Mouse (Mus musculus): ENCODE data around the gene Hsd3b6. TPM values are rescaled to one million over a fixed set of nuclear protein-coding genes. Genes with fewer than 3 reads are reported as not detected.

The Hsd3b6 gene
- total and polyA plus RNA-seq, 3 experiments: not detected

DNA sequence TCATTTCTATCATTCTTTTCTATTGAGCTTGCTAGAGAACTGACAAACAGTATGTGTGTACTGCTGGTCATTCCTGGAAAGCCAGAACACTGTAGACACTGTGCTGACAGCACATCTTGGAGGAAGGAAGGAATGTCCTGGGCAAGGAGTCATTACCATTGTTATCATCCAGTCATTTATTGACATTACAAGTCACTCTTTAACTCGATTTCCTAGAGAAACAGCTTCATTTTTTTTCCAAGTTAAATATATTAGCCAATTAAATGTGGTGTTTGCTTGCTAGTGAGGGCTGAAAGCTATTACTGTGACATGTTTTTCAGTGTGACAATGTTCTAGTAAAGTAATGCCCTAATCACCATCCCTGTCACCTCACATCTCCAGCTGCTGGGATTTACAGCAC lies 39.4 kb upstream of the Hsd3b6 start:
- no peaks in the 10 kb centered on the region for H3K27me3 ChIP-seq (replicated peaks)
- H3K4me1 ChIP-seq (ENCODE audit: control insufficient read depth in 1 of 2, insufficient read depth in 2 of 2): no peaks in the 10 kb centered on the region
- no peaks in the 10 kb centered on the region for H3K79me2 ChIP-seq (replicated peaks; ENCODE audit: control insufficient read depth, extremely low read depth, insufficient read depth, poor library complexity, severe bottlenecking)
- no peak for TF ChIP-seq MYC (IDR thresholded peaks at IDR 0.05; ENCODE audit: low read depth, low read length)
- TF ChIP-seq TCF12 (IDR thresholded peaks at IDR 0.05; ENCODE audit: low read depth, low read length): no peak
- no peak for TF ChIP-seq ETS1 (conservative IDR thresholded peaks at IDR 0.05; ENCODE audit: low read depth, low read length)
- no peak for TF ChIP-seq ZNF384 (IDR thresholded peaks at IDR 0.05; ENCODE audit: low read depth, low read length)
- no peak for TF ChIP-seq SIN3A (IDR thresholded peaks at IDR 0.05; ENCODE audit: low read length)
- TF ChIP-seq GABPA (IDR thresholded peaks at IDR 0.05; ENCODE audit: insufficient replicate concordance, low read depth, low read length): no peak
- TF ChIP-seq USF1 (IDR thresholded peaks at IDR 0.05; ENCODE audit: low read depth, low read length): no peak
- TF ChIP-seq RAD21 (IDR thresholded peaks at IDR 0.05; ENCODE audit: low read depth, low read length): no peak
- no peak for TF ChIP-seq UBTF (IDR thresholded peaks at IDR 0.05; ENCODE audit: low read depth, low read length)
- no peak for TF ChIP-seq KAT2A (IDR thresholded peaks at IDR 0.05; ENCODE audit: insufficient replicate concordance, low read length)
- no peak for TF ChIP-seq SMC3 (IDR thresholded peaks at IDR 0.05; ENCODE audit: low read depth, low read length)
- no peak for TF ChIP-seq ZC3H11A (IDR thresholded peaks at IDR 0.05; ENCODE audit: low read depth, low read length)
- no peak for TF ChIP-seq TBP (conservative IDR thresholded peaks at IDR 0.05; ENCODE audit: low read depth, low read length)
- no peak for TF ChIP-seq CTCF (conservative IDR thresholded peaks at IDR 0.05 in 1 of 2, IDR thresholded peaks at IDR 0.05 in 1 of 2; ENCODE audit: low read depth in 2 of 2, low read length in 2 of 2)
- no peak for TF ChIP-seq NELFE (IDR thresholded peaks at IDR 0.05; ENCODE audit: low read depth, low read length)
- TF ChIP-seq ELF1 (IDR thresholded peaks at IDR 0.05; ENCODE audit: low read depth, low read length): no peak
- H3K9me3 ChIP-seq (replicated peaks; ENCODE audit: low read length): no peaks in the 10 kb centered on the region
- no peaks in the 10 kb centered on the region for H3K36me3 ChIP-seq (replicated peaks in 1 of 2; ENCODE audit: control insufficient read depth in 1 of 2, insufficient read depth in 1 of 2, low read length in 1 of 2)
- H3K4me3 ChIP-seq (replicated peaks in 1 of 3; ENCODE audit: low read depth in 2 of 3, low read length in 2 of 3, poor library complexity in 1 of 3): no peak overlapping the region
- no peak for DNase-seq (ENCODE audit: extremely low read depth)
- in situ Hi-C loops (cut with MboI; ENCODE audit: low pct_ligation_motif_present, low pct_unique_long_range_greater_than_20kb, low sequenced_read_pairs): no loop called here
- dilution Hi-C loops (cut with MboI; ENCODE audit: extremely low pct_ligation_motif_present, extremely low pct_unique_long_range_greater_than_20kb, low sequenced_read_pairs): no loop called here
- H3K4me2 ChIP-seq (ENCODE audit: insufficient read depth, low read depth, poor library complexity, severe bottlenecking): no peak overlapping the region
- H3K27ac ChIP-seq (ENCODE audit: insufficient read depth, low read depth): no peak overlapping the region
- H3K9ac ChIP-seq (ENCODE audit: insufficient read depth, low read depth): no peak overlapping the region

DNA sequence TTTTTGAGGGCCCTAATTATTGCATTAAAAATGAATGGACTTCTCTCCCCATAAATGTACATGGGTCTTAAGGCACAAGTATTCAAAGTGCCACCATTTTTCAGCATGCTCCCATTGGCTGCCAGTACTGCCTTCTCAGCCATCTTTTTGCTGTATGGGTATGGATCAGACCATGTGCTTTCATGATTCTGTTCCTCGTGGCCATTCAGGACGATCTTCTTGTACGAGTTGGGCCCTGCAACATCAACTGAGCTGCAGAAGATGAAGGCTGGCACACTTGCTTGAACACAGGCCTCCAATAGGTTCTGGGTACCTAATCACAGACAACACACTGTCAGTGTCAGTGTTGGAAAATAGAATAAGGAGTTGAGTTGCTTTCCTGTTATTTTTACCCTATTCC lies 38.8 kb upstream of the Hsd3b6 start:
- Histone ChIP-seq H3K27me3 (replicated peaks) (no peaks in the 10 kb centered on the region), H3K79me2 (replicated peaks; ENCODE audit: control insufficient read depth, extremely low read depth, insufficient read depth, poor library complexity, severe bottlenecking) (no peaks in the 10 kb centered on the region), H3K27ac (ENCODE audit: insufficient read depth, low read depth) (no peak overlapping the region), H3K9me3 (replicated peaks; ENCODE audit: low read length) (no peaks in the 10 kb centered on the region), H3K4me2 (ENCODE audit: insufficient read depth, low read depth, poor library complexity, severe bottlenecking) (no peak overlapping the region), H3K4me3 (replicated peaks in 1 of 3; ENCODE audit: low read depth in 2 of 3, low read length in 2 of 3, poor library complexity in 1 of 3) (no peak overlapping the region), H3K4me1 (ENCODE audit: control insufficient read depth in 1 of 2, insufficient read depth in 2 of 2) (no peaks in the 10 kb centered on the region), H3K9ac (ENCODE audit: insufficient read depth, low read depth) (no peak overlapping the region), H3K36me3 (replicated peaks in 1 of 2; ENCODE audit: control insufficient read depth in 1 of 2, insufficient read depth in 1 of 2, low read length in 1 of 2) (no peaks in the 10 kb centered on the region)
- dilution Hi-C loops (cut with MboI; ENCODE audit: extremely low pct_ligation_motif_present, extremely low pct_unique_long_range_greater_than_20kb, low sequenced_read_pairs): no loop called here
- no peak for TF ChIP-seq KAT2A (IDR thresholded peaks at IDR 0.05; ENCODE audit: insufficient replicate concordance, low read length)
- no peak for TF ChIP-seq RCOR1 (conservative IDR thresholded peaks at IDR 0.05; ENCODE audit: low read depth, low read length)
- in situ Hi-C loops (cut with MboI; ENCODE audit: low pct_ligation_motif_present, low pct_unique_long_range_greater_than_20kb, low sequenced_read_pairs): no loop called here
- no peak for DNase-seq (ENCODE audit: extremely low read depth)
